Mouse (Mus musculus) heart, postnatal 0 days (tissue): Measurements from ENCODE around the gene Cdc42bpb.

ENCODE experiments used
- CTCF ChIP-seq: IDR thresholded peaks from 2 replicates; pipeline ENCODE4 v1.5.1; 2016; ENCODE audit warnings: antibody characterized with exemption, control low read depth, low read depth
- EP300 ChIP-seq: IDR thresholded peaks from 2 replicates; pipeline ENCODE4 v1.6.1; 2016; ENCODE audit warnings: antibody characterized with exemption, low read depth

GRCm38 (mm10) chr12:111306821-111307220, 70.7 kb downstream of the Cdc42bpb start:
- TF ChIP-seq EP300 (no peak), CTCF (no peak)
